Mouse (Mus musculus): ENCODE data around the gene Mylk2.

The Mylk2 gene

DNA sequence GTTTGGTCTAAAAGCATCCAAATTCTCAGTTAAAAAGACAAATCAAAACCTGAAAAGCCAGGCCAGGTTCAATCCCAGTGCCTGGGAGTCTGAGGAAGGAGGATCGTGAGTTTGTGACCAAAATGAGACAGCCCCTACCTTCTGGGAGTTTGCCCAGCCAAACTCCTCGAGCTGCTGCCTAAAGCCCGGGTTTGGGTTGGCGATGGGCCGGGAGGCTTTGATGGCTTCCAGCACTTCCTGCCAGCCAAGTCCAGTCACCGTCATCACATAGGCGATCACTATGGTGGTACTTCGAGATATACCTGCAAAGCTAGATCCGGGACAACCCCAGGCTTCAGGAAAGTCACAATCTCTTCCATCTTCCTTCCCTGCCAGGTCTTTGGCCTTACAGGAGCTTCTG, 32.9 kb downstream of the Mylk2 start:
- DNase-seq (ENCODE audit: low spot score), result no peak

GRCm38 (mm10) chr2:152947098-152947497, 35.9 kb downstream of the Mylk2 start:
- DNase-seq (ENCODE audit: low spot score), result no peak

GRCm38 (mm10) chr2:152948438-152949020, 37.4 kb downstream of the Mylk2 start:
- DNase-seq (ENCODE audit: low spot score), result no peak

DNA sequence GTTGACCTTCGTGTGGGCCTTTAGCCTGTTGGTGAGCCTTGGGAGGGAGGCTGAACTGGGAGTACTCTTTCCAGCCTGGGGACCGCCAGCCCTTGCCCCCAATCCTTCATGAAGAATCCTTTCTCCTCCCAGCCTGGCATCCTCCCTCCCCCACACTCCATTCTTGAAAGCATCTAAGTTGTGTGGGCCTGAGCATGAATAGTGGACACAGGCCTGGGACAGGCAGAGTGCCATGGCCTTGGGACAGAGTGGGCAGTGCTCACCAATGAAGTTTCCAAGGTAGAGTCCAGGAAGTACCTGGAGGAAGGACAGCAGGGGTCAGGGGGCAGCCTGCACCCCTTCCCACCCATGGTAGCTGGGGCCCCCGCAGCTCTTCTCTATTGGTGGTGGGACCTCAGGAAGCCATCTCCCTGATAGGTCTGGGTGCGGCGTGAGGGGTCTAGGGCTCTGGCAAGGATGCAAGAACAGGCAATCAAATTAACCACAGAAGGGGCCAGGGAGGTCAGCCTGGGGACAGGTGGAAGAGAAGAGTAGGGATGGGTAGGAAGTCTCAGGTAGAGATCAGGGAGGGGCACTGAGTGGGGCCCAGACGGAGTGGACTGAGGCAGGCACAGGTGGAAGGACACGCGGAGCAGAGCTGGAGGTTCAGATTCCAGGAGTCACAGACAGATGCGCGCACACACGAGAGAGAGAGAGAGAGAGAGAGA, 39.4 kb downstream of the Mylk2 start:
- DNase-seq (ENCODE audit: low spot score), result no peak

- no peak for DNase-seq (ENCODE audit: low spot score)
Observed at GRCm38 (mm10) chr2:152951065-152951849, 40.1 kb downstream of the Mylk2 start, which contains the start of gene Dusp15. Gene Dusp15 (minus strand): TSS chr2:152951698.

- no peak for DNase-seq (ENCODE audit: low spot score)
Observed at GRCm38 (mm10) chr2:152951850-152952720, 40.9 kb downstream of the Mylk2 start.

DNA sequence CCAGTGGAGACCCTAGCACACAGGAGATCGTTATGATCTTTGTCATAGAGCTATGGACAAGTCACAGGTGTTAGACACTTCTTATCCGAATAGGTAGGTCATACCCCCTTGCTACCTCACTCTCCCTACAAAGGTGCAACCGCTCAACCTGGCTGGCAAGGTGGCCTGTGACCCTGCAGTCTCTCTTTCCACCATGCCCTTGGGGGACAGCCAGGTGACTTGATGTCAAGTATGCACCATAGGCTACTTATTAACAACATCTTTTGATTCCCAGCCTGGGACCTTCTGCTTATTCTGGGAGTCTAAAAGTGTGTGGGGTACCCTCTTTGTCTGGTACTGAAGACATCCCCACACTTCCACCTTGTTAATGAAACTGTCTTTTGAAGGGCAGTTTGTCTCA, 47.0 kb downstream of the Mylk2 start:
- no peak for DNase-seq (ENCODE audit: low spot score)

DNA sequence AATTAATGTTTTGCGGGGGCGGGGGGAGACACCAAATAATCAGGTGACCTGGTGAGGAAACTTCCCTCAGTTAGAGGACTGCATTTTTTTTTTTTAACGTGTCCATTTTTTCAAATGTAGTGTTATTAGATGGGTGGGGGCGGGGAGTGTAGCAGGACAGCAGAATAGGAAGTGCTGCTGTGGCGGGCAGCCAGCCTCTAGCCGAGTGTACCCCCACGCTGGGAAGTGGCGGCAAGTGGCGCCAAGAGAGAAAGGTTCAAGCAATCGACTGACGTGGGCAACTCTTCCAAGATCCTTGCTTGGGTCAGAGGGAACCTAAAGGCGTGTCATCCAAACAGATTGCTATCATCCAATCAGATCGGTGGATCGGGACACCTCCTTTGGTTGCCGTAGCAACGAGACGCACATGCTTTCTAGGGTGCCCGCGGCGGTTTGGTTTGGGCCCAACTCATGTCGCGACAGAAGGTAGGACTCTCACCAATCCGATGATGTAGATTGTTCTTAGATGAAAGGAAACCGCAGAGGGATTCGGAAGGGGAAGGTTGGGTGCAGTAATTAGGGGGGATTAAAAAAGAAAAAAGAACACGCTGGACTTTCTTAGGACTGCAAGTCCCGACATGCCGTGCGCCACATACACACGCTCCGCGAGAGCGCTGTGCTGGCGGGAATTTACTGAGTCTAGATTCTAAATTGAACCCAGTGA, 51.1 kb downstream of the Mylk2 start, which contains the start of gene Ttll9:
TSS of gene Ttll9 (plus strand) at position 395 of the 703 bp plus-strand sequence.
- peak; percentile 26 for DNase-seq (ENCODE audit: low spot score)

GRCm38 (mm10) chr2:152965555-152965954, 54.4 kb downstream of the Mylk2 start:
- no peak for DNase-seq (ENCODE audit: low spot score)
